Mouse (Mus musculus) heart, adult 2 months (tissue): ENCODE data around the gene Hist1h2ad.

Experiments
- CTCF ChIP-seq: fragments of 200-600 bp; IDR thresholded peaks from 2 replicates; pipeline ENCODE4 v1.8.1; 2022; ENCODE audit warnings: antibody characterized with exemption, mild to moderate bottlenecking, moderate library complexity
- POLR2A ChIP-seq: fragments of 200-500 bp; IDR thresholded peaks from 2 replicates; pipeline ENCODE4 v1.6.1; 2011; ENCODE audit warnings: mild to moderate bottlenecking, low read depth, low read length, control low read depth; ENCODE audit not compliant: insufficient read depth

DNA sequence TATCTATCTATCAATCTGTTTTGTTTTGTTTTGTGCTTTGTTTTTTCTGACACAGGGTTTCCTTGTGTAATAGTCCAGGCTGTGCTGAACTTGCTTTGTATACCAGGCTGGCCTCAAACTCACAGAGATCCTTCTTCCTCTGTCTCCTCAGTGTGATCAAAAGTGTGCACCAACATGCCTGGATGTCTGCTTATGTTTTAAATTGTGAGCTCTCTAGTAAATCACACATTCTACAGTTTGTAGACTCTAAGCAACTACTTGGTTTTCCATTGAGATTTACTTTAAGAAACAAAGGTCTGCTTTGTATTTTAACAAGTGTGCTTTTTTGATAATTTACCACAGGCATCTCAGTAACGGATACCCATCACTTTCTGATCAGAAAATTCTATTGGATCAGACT lies 3.7 kb downstream of the Hist1h2ad start:
- TF ChIP-seq CTCF, result no peak
- no peak for TF ChIP-seq POLR2A
